Mouse (Mus musculus): ENCODE measurements at regions not wholly inside any gene's neighbourhood (a gene's known extent, or its start where the extent isn't known, plus 50 kb on each side); places are given as distances from the start of the nearest gene placed in this dataset.

- TF ChIP-seq POLR2A (IDR thresholded peaks at IDR 0.05; ENCODE audit: low read depth, low read length) (no peak), CTCF (IDR thresholded peaks at IDR 0.05; ENCODE audit: extremely low read depth, insufficient read depth, insufficient read length, insufficient replicate concordance) (no peak)
Observed at GRCm38 (mm10) chr12:12788263-12788852, 153.4 kb downstream of the Mycn start.

All from spleen, adult 2 months (tissue).